Mouse (Mus musculus): ENCODE data around the gene Ubash3b.
A peak's percentile ranks its signal among the peaks of the same experiment; 100 is the strongest.

Gene Ubash3b

GRCm38 (mm10) chr9:41161413-41161812 lies at the start of gene Ubash3b:
Ubash3b (minus strand) TSS chr9:41161697.
- DNase-seq (ENCODE audit: extremely low read depth, insufficient read length, low spot score): no peak

GRCm38 (mm10) chr9:41207130-41208104 lies 45.9 kb upstream of the Ubash3b start:
- peak; percentile 79 for DNase-seq (ENCODE audit: extremely low read depth, insufficient read length, low spot score)

DNA sequence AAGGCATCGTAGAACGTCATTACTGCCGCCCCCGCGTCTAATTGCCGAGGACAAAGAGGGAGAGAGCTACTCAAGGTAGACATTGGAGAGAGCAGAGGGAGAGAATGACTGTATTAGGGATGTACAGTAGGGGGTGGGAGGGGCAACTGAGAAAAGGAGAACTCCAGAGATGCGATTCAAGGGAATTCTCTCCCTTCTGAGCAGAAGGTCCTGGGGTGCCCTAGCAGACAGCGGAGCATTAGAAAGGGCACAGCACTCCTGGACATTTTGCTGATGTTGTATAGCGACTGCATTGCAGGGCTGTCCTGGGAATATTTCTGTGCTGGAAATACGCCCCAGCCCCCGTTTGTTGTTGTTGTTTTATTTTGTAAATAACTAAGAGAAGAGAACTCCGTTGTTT lies 45.2 kb upstream of the Ubash3b start:
- no peak for DNase-seq (ENCODE audit: extremely low read depth, insufficient read length, low spot score)

DNA sequence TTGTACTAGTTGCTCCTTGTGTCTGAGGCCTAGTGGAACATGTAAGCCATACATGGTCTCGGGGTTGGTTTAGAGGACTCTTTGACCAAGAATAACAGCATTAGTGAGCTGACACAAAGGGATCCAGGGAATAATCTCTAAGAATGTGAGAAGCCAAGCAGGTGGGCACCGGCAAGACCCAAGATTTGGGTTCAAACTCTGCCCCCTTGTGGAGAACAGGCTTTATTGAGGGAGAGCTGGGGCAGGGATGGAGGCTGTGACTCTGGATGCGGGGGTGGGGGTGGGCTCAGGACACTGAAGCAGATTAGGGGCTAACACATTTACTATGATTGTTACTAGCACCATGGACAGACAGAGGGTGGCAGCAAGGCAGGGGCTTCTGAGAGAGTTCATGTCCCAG lies 43.8 kb upstream of the Ubash3b start:
- DNase-seq (ENCODE audit: extremely low read depth, insufficient read length, low spot score): no peak

GRCm38 (mm10) chr9:41199456-41200252 lies 38.2 kb upstream of the Ubash3b start:
- DNase-seq (ENCODE audit: extremely low read depth, insufficient read length, low spot score): no peak

GRCm38 (mm10) chr9:41198501-41199265 lies 37.2 kb upstream of the Ubash3b start:
- no peak for DNase-seq (ENCODE audit: extremely low read depth, insufficient read length, low spot score)

DNA sequence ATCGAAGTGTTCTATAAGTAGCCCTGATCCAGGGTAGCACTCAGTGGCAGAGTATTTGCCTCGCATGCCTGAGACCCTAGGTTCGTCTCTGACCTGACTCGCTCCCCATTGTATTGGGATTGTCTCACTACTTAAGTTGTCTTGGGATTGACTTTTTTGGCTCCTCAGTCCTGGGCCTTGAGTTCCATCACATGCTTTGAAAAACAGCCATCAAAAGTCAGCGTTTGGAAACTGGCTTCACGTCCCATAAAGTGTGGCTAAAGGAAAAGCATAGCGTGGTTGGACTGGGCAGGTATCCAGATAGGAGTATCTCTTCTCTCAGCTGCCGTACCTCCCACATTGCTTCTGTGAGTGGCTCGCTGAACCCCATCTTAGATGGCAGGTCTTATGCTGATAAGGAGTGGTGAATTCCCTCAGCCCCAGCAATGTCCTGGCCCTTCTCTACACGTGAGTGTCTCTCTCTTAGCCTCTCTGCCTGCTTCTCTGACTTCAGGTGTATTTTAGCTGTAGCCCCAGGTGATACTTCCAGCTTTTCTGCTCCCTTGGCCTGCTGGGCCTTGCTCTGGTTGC lies 34.3 kb upstream of the Ubash3b start:
- no peak for DNase-seq (ENCODE audit: extremely low read depth, insufficient read length, low spot score)

- no peak for DNase-seq (ENCODE audit: extremely low read depth, insufficient read length, low spot score)
These were observed 30.2 kb upstream of the Ubash3b start for GRCm38 (mm10) chr9:41191651-41192210.

DNA sequence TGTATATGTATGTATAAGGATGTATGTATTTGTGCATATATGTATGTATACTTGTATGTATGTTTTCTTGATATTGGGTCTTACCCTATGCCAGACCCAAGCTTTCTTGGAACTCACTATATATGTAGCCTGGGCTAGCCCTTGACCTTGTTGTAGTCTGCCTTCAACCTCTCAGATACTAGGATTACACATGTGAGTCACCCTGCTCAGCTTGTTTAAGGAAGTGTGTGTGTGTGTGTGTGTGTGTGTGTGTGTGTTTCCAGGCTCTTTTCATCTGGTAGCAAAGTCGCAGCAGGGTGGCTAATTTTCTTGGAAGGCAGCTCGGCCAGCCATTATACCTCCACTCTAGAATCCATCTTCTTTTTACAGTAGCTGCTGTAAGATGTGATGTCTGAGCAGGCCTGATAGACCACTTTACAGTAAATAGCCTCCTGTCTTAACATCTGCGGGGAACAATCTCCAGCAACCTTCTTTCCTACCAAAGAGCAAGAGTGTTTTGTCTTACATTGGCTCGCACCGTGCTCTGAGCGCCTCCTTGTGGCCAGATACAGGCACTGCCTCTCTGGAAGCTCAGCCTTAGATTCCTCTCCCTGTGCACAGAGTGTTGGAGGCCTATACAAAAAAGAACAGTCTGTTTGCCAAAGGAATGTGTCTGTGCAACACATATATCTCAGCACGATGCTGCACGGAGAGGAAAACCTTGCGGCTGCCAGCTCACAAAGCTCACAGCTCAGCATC lies 29.4 kb upstream of the Ubash3b start:
- peak; percentile 7 for DNase-seq (ENCODE audit: extremely low read depth, insufficient read length, low spot score)

GRCm38 (mm10) chr9:41187939-41188338 lies 26.4 kb upstream of the Ubash3b start:
- no peak for DNase-seq (ENCODE audit: extremely low read depth, insufficient read length, low spot score)

DNA sequence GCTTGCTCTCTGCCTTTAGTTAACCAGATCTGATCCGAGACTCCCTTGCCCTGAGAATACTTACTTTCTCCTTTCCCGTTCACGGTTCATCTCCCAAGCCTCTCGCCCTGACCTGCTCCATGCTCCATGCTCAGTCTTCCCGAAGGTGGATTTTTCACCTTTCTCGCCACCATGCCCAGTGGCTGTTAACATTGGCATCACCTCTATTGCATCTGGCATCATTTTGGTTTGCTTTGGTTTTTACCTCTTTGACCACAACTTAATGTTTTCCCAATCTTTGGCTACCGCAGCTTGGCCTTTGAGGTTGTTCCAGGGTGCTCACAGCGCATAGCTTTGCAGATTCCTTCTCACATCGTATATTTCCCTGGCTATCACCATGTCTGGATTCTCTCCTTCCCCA lies 26.0 kb upstream of the Ubash3b start:
- no peak for DNase-seq (ENCODE audit: extremely low read depth, insufficient read length, low spot score)

DNA sequence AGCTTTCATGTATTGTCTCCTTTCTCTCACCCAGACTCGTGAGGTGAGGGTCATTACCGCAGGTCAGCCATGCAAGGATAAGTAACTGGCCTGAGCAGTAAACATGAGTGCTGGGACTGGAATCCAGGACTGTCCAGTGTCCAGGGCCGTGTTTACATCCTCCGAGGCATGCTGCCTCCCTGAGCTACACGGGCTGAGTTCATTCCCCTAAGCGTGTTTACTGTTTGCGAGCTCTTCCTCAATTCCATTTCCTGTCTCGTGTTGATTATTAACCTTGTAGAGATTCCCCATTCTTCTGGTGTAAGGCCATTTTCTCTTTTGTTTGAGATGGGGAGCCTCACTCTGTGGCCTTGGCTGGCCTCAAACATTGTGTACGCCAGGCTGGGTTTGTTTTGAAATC lies 23.8 kb upstream of the Ubash3b start:
- DNase-seq (ENCODE audit: extremely low read depth, insufficient read length, low spot score): no peak

GRCm38 (mm10) chr9:41182550-41182949 lies 21.1 kb upstream of the Ubash3b start:
- DNase-seq (ENCODE audit: extremely low read depth, insufficient read length, low spot score): no peak

- DNase-seq (ENCODE audit: extremely low read depth, insufficient read length, low spot score): no peak
These were observed 20.3 kb upstream of the Ubash3b start for GRCm38 (mm10) chr9:41181803-41182202.

DNA sequence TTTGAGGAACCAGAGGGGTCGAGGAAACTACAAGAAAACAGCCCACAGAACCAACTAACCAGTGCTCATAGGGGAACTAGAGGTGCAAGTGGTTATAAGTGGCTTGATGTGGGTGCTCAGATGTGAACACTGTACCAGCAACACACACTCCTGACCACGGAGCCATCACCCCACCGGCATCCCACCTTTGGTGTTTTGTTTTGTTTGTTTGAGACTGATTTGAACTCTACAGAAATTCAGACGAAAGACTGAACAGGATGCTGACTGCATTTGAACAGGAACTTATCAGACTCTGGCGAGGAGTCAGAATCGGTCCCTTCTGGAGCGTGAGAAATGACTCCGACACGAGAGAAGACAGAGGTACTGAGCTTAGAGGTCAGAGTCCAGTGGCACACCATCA lies 19.9 kb upstream of the Ubash3b start:
- DNase-seq (ENCODE audit: extremely low read depth, insufficient read length, low spot score): no peak

DNA sequence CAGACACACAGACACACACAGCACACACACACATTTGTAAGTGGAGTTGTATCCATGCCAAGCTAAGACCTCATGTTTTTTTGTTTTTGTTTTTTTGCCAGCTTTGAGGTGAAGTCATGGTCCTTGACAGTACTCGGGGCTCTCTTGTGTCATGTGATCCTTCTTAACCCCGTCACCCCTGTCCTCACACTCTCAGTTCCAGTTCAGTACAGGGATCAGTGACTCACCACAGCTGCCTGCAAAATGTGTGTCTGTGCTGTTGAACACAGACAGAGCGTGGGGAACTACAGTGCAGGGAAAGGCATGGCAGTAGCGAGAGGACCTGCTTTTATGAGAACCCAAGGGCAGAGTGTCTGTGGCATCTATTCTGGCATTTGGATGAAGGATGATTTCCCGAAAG lies 17.6 kb upstream of the Ubash3b start:
- DNase-seq (ENCODE audit: extremely low read depth, insufficient read length, low spot score): no peak

DNA sequence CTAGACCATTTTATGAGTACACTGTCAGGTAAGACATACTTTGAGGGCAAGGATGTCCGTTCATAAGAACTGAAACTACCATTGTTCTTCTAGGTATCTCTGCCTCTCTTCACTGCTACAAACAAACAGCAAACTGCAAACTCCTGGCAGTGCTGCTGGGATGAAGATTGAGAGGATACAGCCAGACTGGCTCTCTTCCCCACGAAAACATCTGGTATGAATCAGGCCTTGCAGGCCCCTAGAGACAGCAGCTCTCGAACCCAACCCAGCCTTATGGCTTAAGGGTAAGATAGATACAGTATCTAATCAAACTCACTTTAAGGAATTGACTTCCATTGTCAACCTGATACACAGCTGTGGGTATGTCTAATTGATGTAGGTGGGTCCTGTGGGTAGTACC lies 11.7 kb upstream of the Ubash3b start:
- no peak for DNase-seq (ENCODE audit: extremely low read depth, insufficient read length, low spot score)

- DNase-seq (ENCODE audit: extremely low read depth, insufficient read length, low spot score): no peak
These were observed 10.9 kb upstream of the Ubash3b start for GRCm38 (mm10) chr9:41172426-41172825.

GRCm38 (mm10) chr9:41170026-41170425 lies 8.5 kb upstream of the Ubash3b start:
- DNase-seq (ENCODE audit: extremely low read depth, insufficient read length, low spot score): no peak

DNA sequence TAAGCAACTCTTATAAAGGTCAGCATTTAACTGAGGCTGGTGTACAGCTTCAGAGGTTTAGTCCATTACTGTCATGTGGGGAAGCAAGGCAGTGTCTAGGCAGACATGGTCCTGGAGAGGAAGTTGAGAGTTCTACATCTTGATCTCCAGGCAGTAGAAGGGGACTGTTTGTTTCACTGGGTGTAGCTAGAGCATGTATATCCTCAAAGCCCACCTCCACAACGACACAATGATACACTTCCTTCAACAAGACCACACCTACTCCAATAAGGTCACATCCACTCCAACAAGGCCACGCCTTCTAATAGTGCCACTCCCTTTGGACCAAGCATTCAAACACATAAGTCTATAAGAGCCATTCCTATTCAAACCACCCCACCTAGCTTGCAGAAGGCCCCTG lies 7.2 kb upstream of the Ubash3b start:
- DNase-seq (ENCODE audit: extremely low read depth, insufficient read length, low spot score): no peak

All from 3134 (cell line).